Mouse (Mus musculus): ENCODE data around the gene AL732309.1.
A peak's percentile ranks its signal among the peaks of the same experiment; 100 is the strongest.

- TF ChIP-seq CTCF (IDR thresholded peaks at IDR 0.05; ENCODE audit: low read depth) (peak; percentile 90), EP300 (IDR thresholded peaks at IDR 0.05; ENCODE audit: low read depth) (no peak)
Observed at GRCm38 (mm10) chr2:25292856-25293255, 46.2 kb upstream of the AL732309.1 start.
